Mouse (Mus musculus): Measurements from ENCODE around the gene Smpd1.

Gene Smpd1

GRCm38 (mm10) chr7:105554212-105554942, at the start of gene Smpd1:
Smpd1 (plus strand) TSS chr7:105554360.
- in situ Hi-C loops (cut with MseI, MboI) = no loop called here

- in situ Hi-C loops (cut with MseI, MboI) = no loop called here
Measured at GRCm38 (mm10) chr7:105507257-105507656, 46.9 kb upstream of the Smpd1 start.

- in situ Hi-C loops (cut with MseI, MboI) = loop anchor here in 1 of 2 experiments (10.0 kb wide), 1 partner anchor 105 kb away; the partner anchor contains the start of genes Cnga4 and Fam160a2
Measured at GRCm38 (mm10) chr7:105510143-105510542, 44.0 kb upstream of the Smpd1 start.

GRCm38 (mm10) chr7:105513845-105514291, 40.3 kb upstream of the Smpd1 start:
- in situ Hi-C loops (cut with MseI, MboI) = loop anchor here in 1 of 2 experiments (10.0 kb wide), 1 partner anchor 109 kb away; the partner anchor contains the start of genes Cnga4 and Fam160a2

GRCm38 (mm10) chr7:105514561-105514960, 39.6 kb upstream of the Smpd1 start:
- in situ Hi-C loops (cut with MseI, MboI) = loop anchor here in 1 of 2 experiments (10.0 kb wide), 1 partner anchor 110 kb away; the partner anchor contains the start of genes Cnga4 and Fam160a2

GRCm38 (mm10) chr7:105515178-105515577, 39.0 kb upstream of the Smpd1 start:
- in situ Hi-C loops (cut with MseI, MboI) = loop anchor here (5.0 to 10.0 kb wide), 2 partner anchors 108 to 110 kb away; partner anchors contain the start of genes Cnga4 (in 1 of the 2) and Fam160a2 (in 1 of the 2)

- in situ Hi-C loops (cut with MseI, MboI) = loop anchor here (5.0 to 10.0 kb wide), 2 partner anchors 110 to 112 kb away; partner anchors contain the start of genes Cnga4 (in 1 of the 2) and Fam160a2 (in 1 of the 2)
Measured at GRCm38 (mm10) chr7:105516669-105517360, 37.3 kb upstream of the Smpd1 start.

- in situ Hi-C loops (cut with MseI, MboI) = loop anchor here (5.0 to 10.0 kb wide), 2 partner anchors 112 to 115 kb away; partner anchors contain the start of genes Cnga4 (in 1 of the 2) and Fam160a2 (in 1 of the 2)
Measured at GRCm38 (mm10) chr7:105519336-105519735, 34.8 kb upstream of the Smpd1 start.

- in situ Hi-C loops (cut with MseI, MboI) = loop anchor here (5.0 to 10.0 kb wide), 4 partner anchors 112 to 345 kb away; partner anchors contain the start of genes Cnga4 (in 1 of the 2) and Fam160a2 (in 1 of the 2)
Measured at GRCm38 (mm10) chr7:105519771-105520170, 34.4 kb upstream of the Smpd1 start.

- in situ Hi-C loops (cut with MseI, MboI) = loop anchor here (10.0 kb wide), 2 partner anchors 265 to 345 kb away; no protein-coding TSS in a partner anchor
Measured at GRCm38 (mm10) chr7:105520201-105520600, 34.0 kb upstream of the Smpd1 start.

- in situ Hi-C loops (cut with MseI, MboI) = loop anchor here (10.0 kb wide), 2 partner anchors 269 to 349 kb away; no protein-coding TSS in a partner anchor
Measured at GRCm38 (mm10) chr7:105524222-105524621, 29.9 kb upstream of the Smpd1 start.

- in situ Hi-C loops (cut with MseI, MboI) = loop anchor here (10.0 kb wide), 2 partner anchors 273 to 353 kb away; no protein-coding TSS in a partner anchor
Measured at GRCm38 (mm10) chr7:105527306-105527937, 26.7 kb upstream of the Smpd1 start.

- in situ Hi-C loops (cut with MseI, MboI) = loop anchor here (10.0 kb wide), 2 partner anchors 273 to 353 kb away; no protein-coding TSS in a partner anchor
Measured at GRCm38 (mm10) chr7:105528094-105528493, 26.1 kb upstream of the Smpd1 start.

GRCm38 (mm10) chr7:105534162-105534561, 20.0 kb upstream of the Smpd1 start:
- in situ Hi-C loops (cut with MseI, MboI) = no loop called here

GRCm38 (mm10) chr7:105545986-105546385, 8.2 kb upstream of the Smpd1 start:
- in situ Hi-C loops (cut with MseI, MboI) = loop anchor here in 1 of 2 experiments (5.0 kb wide), 1 partner anchor 56 kb away; the partner anchor contains the start of gene Hpx

- in situ Hi-C loops (cut with MseI, MboI) = loop anchor here in 1 of 2 experiments (5.0 kb wide), 1 partner anchor 54 kb away; the partner anchor contains the start of gene Hpx
Measured at GRCm38 (mm10) chr7:105547970-105548369, 6.2 kb upstream of the Smpd1 start.

- in situ Hi-C loops (cut with MseI, MboI) = loop anchor here in 1 of 2 experiments (5.0 kb wide), 1 partner anchor 53 kb away; the partner anchor contains the start of gene Hpx
Measured at GRCm38 (mm10) chr7:105549035-105549434, 5.1 kb upstream of the Smpd1 start.

- in situ Hi-C loops (cut with MseI, MboI) = no loop called here
Measured at GRCm38 (mm10) chr7:105553456-105554211, 526 bp upstream of the Smpd1 start.

- in situ Hi-C loops (cut with MseI, MboI) = no loop called here
Measured at GRCm38 (mm10) chr7:105555571-105555970, 1.4 kb downstream of the Smpd1 start.

- in situ Hi-C loops (cut with MseI, MboI) = no loop called here
Measured at GRCm38 (mm10) chr7:105556406-105556805, 2.2 kb downstream of the Smpd1 start.
